Mouse (Mus musculus) gastrocnemius, adult 8-10 months (tissue): ENCODE results near the gene Akap6. TPM values are rescaled to one million over a fixed set of nuclear protein-coding genes. Genes with fewer than 3 reads are reported as not detected.

Experiments used
- DNase-seq, 2 experiments: peaks; one replicate each; pipeline ENCODE4 v3.0.0; 2022; ENCODE audit warnings: low spot score in 2 of 2
- total RNA-seq, 4 experiments: library from RNA; stranded (reverse); gene quantifications; 2 replicates each; pipeline ENCODE4 v1.2.4; 2022

Akap6 gene
- 10 to 100 TPM; 25.4 to 43.1 (median 33.9) TPM for total RNA-seq

- no peak for DNase-seq
Measured at GRCm38 (mm10) chr12:52699146-52699545, at the start of gene Akap6. Akap6 (plus strand) TSS chr12:52699383.

GRCm38 (mm10) chr12:52662907-52663790 is 36.0 kb upstream of the Akap6 start:
- no peak for DNase-seq

- DNase-seq: no peak
Measured at GRCm38 (mm10) chr12:52664944-52665343, 34.2 kb upstream of the Akap6 start.

- DNase-seq: peak in 1 of 2 experiments; percentile 8
Measured at GRCm38 (mm10) chr12:52671436-52671835, 27.7 kb upstream of the Akap6 start.

- no peak for DNase-seq
Measured at GRCm38 (mm10) chr12:52671943-52672342, 27.2 kb upstream of the Akap6 start.

GRCm38 (mm10) chr12:52673361-52673960 is 25.7 kb upstream of the Akap6 start:
- DNase-seq: no peak

GRCm38 (mm10) chr12:52675010-52675409 is 24.2 kb upstream of the Akap6 start:
- no peak for DNase-seq

- DNase-seq: no peak
Measured at GRCm38 (mm10) chr12:52687355-52687754, 11.8 kb upstream of the Akap6 start.

- DNase-seq: no peak
Measured at GRCm38 (mm10) chr12:52688712-52689111, 10.5 kb upstream of the Akap6 start.

- no peak for DNase-seq
Measured at GRCm38 (mm10) chr12:52691552-52691951, 7.6 kb upstream of the Akap6 start.

- DNase-seq: no peak
Measured at GRCm38 (mm10) chr12:52692290-52692974, 6.8 kb upstream of the Akap6 start.

- no peak for DNase-seq
Measured at GRCm38 (mm10) chr12:52697407-52698109, 1.6 kb upstream of the Akap6 start.

- no peak for DNase-seq
Measured at GRCm38 (mm10) chr12:52698276-52698930, 780 bp upstream of the Akap6 start.

- no peak for DNase-seq
Measured at GRCm38 (mm10) chr12:52699961-52700696, 946 bp downstream of the Akap6 start.

- DNase-seq: no peak
Measured at GRCm38 (mm10) chr12:52700697-52701191, 1.6 kb downstream of the Akap6 start.

- no peak for DNase-seq
Measured at GRCm38 (mm10) chr12:52701201-52701641, 2.0 kb downstream of the Akap6 start.

GRCm38 (mm10) chr12:52702368-52702967 is 3.3 kb downstream of the Akap6 start:
- DNase-seq: no peak

- DNase-seq: no peak
Measured at GRCm38 (mm10) chr12:52704081-52704480, 4.9 kb downstream of the Akap6 start.

GRCm38 (mm10) chr12:52704810-52705209 is 5.6 kb downstream of the Akap6 start:
- no peak for DNase-seq

GRCm38 (mm10) chr12:52711382-52711781 is 12.2 kb downstream of the Akap6 start:
- DNase-seq: no peak
